Mouse (Mus musculus) CH12.LX (cell line): ENCODE results near the gene Kifc5b.

Experiments
- BHLHE40 ChIP-seq: IDR thresholded peaks from 2 replicates; pipeline ENCODE4 v1.6.1; 2011; ENCODE audit warnings: mild to moderate bottlenecking, low read depth, low read length, improper control_type of control experiment
- CTCF ChIP-seq, 2 experiments: IDR thresholded peaks in 1 of 2; conservative IDR thresholded peaks in 1 of 2; 2 replicates each; pipeline ENCODE4 v1.5.1; 2011 to 2012; ENCODE audit warnings: low read depth in 2 of 2, low read length in 2 of 2, improper control_type of control experiment in 1 of 2, inconsistent platforms in 1 of 2, mild to moderate bottlenecking in 1 of 2, moderate library complexity in 1 of 2
- POLR2A ChIP-seq: IDR thresholded peaks from 2 replicates; pipeline ENCODE4 v1.6.1; 2011; ENCODE audit warnings: low read depth, mild to moderate bottlenecking, improper control_type of control experiment, low read length
- USF2 ChIP-seq: conservative IDR thresholded peaks from 2 replicates; pipeline ENCODE4 v1.6.1; 2011; ENCODE audit warnings: low read depth, low read length, improper control_type of control experiment

DNA sequence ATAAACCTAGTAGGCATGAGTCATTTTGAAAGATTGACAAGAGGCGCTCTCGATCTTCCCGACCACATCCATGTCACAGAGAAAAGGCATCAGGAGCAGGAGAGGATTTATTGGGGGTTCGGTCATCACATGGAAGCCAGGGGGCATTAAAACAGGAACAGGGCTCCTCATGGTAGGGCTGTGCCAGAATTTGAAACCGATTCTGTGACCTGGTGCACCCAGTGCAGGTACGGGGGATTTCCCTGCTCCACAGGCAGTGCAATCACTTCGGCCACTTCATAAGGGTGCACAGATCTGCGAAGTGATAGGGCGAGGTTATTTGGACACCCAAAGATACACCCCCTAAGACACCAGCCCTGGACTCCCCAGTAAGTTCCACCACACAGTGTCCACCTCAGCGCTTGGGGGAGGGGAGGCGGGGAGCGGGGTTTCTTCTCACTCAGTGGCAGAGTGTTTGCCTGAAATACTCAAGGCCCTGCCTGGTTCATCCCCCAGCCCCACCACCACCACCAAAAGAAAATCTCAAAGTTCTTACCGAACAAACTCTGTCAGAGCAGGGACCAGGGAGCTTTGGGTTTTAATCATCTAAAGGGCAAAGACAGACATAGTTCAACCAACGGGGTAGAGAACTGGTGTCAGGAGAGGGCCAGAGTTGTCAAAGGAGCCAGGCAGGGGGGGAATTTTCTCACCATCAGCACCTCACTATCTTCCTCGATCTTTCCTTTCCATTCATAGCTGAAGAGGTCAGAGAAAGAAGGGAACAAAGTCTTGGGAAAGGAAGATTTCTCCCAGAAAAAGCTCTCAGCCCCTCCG lies 21.2 kb downstream of the Kifc5b start:
- TF ChIP-seq POLR2A: no peak
- TF ChIP-seq BHLHE40: no peak
- no peak for TF ChIP-seq CTCF (conservative IDR thresholded peaks at IDR 0.05 in 1 of 2, IDR thresholded peaks at IDR 0.05 in 1 of 2; ENCODE audit: low read depth in 2 of 2, low read length in 2 of 2)
- TF ChIP-seq USF2: no peak
